Mouse (Mus musculus): ENCODE data around the gene Sucla2.

DNA sequence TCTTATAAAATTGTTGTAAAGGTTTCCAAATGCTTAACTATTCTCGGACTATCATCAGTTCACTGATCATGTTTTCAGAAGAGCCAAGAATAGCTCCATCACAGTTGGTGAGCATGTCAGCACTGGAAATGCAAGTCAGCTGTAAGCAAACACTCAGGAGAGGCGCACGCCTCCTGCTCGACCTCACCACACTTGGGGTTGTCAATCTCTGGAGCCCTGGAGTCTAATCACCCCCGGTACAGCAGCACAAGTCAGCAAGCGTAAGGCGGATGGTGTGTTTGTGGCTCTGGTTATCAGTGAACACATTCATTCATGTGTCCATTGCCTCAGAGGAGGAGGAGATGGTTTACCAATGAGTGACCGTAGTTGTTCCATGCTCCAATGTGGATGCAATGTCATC, 74.6 kb downstream of the Sucla2 start:
- TF ChIP-seq CTCF (IDR thresholded peaks at IDR 0.05; ENCODE audit: low read depth, low read length), result no peak
- TF ChIP-seq GATA1 (IDR thresholded peaks at IDR 0.05; ENCODE audit: borderline replicate concordance, low read length), result no peak
- TF ChIP-seq POLR2AphosphoS5 (IDR thresholded peaks at IDR 0.05; ENCODE audit: insufficient replicate concordance, low read depth, low read length), result no peak
- TF ChIP-seq TAL1 (conservative IDR thresholded peaks at IDR 0.05; ENCODE audit: low read depth, low read length), result peak; percentile 41
- TF ChIP-seq GATA2 (IDR thresholded peaks at IDR 0.05; ENCODE audit: borderline replicate concordance, low read depth, low read length), result no peak
